Mouse (Mus musculus): Measurements from ENCODE around the gene Fbxo48.

- no peak for TF ChIP-seq CTCF (IDR thresholded peaks at IDR 0.05; ENCODE audit: low read depth)
- TF ChIP-seq EP300 (optimal IDR thresholded peaks at IDR 0.05) = no peak
Observed at GRCm38 (mm10) chr11:16932159-16932558, 19.0 kb upstream of the Fbxo48 start.

All from stomach, postnatal 0 days (tissue).